Mouse (Mus musculus) layer of hippocampus, adult 18-20 months (tissue): ENCODE data around the gene Mrpl39. TPM values are rescaled to one million over a fixed set of nuclear protein-coding genes. Genes with fewer than 3 reads are reported as not detected.
A peak's percentile ranks its signal among the peaks of the same experiment; 100 is the strongest.

Experiments
- DNase-seq, 2 experiments: peaks; one replicate each; pipeline ENCODE4 v3.0.0; 2022; ENCODE audit warnings: low spot score in 2 of 2
- long read RNA-seq: library from polyadenylated mRNA; stranded (forward); transcript quantifications from one replicate; pipeline ENCODE4 v2.0.0, GENCODE M21; 2021
- total RNA-seq, 2 experiments: library from RNA; stranded (reverse); gene quantifications; 2 replicates each; pipeline ENCODE4 v1.2.3; 2021

Gene Mrpl39
- total RNA-seq: 10 to 100 TPM; 21.3 to 22.5 TPM
- long read RNA-seq, transcript Mrpl39-201 (10 exons, 2,294 nt): major isoform, 35 of 54 reads
- long read RNA-seq, partial matches to known transcripts: 12 of 54 reads
- long read RNA-seq, other reads (novel, unspliced or antisense): 7 of 54 reads

DNA sequence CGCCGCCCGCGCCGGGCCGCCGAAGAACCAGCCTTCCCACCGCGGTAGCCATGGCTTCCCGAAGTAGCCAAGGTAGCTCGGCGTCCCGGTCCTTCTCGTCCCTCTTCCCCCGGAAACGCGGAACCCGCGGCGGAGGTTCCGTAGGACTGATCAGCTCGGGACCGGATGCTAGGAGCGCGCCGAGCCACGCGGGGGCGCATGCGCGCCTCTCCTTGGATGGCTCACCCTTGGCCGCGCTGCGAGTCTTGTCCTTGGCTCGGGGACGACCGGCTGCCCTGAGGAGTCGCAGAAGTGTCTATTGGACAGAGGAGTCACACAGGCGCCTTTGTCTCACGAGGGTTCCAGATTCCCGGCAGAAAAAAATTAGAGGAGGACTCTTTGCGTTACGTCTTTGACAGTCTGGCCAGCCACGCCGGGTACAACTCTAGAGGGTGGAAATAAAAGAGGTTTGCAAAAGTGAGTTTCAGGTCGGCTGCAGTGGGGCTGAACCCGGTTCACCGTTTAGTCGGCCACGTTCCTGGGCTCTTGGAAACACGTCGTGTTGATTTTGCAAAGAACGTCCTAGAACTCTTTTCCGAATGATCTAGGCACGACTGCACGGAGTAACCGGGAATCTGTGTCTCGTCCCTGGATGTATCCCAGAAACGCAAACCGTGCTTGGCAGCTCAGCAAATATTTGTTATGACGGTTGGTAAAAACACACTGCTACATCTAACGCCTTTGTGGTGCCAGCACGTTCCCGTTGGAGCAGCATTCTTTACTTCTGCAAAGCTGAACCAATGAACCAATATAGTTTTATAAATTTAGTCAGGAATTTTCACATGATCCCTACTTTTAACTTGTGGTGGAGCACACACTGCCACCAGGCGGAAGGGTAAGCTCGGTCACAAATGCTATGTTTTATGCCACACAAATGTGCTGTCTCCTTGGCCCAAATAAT is at the start of gene Mrpl39:
Mrpl39 (minus strand) TSS at position 577 of the 940 bp plus-strand sequence.
- peak; percentile 94 to 98 for DNase-seq

DNA sequence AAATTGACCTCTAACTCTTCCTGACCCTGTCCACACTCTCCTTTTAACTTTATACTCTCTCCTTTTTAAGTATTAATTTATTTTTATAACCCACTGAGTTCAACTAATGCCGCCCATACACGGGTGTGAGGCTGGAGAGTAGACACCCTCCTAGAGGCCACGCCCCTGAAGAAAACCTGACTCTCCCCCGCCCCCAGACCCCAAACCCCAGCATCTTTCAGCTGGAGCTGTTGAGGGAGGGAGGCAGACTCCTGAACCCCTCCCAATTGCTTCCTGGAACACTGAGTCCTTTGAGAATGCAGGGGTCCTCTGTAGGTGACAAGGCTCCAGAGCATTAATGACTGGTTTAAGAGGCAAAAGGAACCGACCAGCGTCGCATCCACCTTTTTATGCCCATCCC is 49.4 kb upstream of the Mrpl39 start:
- no peak for DNase-seq

DNA sequence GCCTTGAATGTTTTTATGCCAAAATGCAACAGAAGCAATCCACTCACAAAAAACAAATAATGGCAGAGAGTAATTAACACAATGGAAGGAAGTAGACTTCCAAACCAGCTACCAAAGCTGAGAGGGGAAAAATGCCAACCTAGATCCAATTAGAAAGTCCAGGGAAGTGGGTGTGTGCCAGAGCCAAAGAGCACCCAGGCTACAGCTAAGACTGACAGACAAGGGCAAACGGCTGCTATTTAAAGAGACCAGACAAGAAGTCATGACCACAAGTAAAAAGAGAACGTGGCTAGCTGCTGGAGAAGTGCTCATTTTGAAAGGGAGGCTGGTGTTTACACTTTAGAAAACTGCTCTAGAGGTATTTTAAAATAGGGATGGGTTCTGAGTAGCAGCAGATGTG is 47.7 kb upstream of the Mrpl39 start:
- DNase-seq: no peak

DNA sequence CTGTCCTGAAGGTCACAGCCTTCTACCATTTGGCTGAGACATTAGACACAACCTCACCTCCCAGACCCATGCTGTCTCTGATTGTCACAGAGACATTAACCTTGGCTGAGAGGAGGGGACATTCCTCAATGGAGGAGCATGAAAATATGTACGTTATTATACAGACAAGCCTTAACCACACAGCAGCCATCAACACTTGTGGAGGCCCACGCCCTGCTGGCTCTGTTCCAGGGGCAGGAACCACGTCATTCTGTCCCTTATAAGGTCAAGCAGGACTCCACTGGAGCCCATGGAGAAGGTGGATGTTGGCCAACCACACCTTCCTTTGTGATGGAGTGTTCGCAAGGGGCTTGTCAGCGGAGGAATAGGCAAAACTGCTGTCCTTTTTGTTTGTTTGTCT is 44.2 kb upstream of the Mrpl39 start:
- DNase-seq: no peak

DNA sequence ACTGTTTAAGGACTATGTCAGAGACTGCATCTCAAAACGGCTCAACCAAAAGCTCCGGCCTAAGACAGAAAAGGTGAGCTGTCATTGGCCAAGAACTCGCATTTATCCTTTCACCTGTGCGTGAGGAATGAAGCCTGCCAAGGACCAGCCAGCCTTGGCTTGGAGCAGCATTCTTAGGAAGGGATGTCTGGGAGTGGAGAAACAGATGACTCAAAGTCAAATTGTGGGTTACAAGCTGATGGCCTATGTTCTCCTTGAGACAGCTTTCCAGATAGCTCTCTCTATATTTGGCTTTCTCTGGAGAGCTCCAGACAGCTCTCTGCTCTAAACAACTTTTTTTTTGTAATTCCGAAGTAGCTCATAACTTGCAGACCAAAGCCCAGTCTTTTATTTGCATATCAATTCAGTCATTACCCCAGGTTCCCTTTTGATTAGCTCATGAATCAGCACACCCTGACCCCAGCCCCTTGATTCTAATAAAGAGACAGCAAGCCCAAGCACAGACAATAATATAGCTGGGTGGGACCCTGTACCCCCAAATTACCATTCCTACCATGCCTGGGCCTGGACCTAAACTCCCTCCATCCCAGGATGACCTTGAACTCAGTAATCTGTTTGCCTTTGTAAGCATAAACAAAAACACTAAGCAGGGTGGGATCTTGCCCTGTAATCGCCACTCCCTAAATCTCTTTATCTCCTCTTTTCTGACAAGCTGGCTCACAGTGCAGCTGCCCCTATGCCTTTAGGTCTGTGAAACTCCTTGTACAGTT is 43.5 kb upstream of the Mrpl39 start:
- no peak for DNase-seq

DNA sequence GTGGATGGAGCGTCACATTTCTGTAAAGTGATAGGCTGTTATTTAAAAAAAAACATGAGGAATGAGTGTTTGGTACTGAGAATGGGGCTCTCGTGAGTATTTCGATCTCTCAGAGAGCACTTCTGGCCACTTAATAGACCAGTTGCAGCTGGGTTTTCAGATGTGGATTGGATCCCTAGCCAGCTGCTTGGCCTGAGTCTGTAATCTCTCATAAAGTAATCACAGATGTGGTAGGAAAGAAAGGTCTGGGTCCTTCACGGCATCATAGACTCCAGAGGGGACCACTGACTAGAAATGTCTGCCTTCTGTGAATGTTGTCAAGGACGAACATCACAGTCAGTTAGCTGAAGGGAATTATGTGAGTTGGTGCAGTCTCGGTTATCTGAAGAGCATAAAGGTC is 42.9 kb upstream of the Mrpl39 start:
- DNase-seq: no peak

DNA sequence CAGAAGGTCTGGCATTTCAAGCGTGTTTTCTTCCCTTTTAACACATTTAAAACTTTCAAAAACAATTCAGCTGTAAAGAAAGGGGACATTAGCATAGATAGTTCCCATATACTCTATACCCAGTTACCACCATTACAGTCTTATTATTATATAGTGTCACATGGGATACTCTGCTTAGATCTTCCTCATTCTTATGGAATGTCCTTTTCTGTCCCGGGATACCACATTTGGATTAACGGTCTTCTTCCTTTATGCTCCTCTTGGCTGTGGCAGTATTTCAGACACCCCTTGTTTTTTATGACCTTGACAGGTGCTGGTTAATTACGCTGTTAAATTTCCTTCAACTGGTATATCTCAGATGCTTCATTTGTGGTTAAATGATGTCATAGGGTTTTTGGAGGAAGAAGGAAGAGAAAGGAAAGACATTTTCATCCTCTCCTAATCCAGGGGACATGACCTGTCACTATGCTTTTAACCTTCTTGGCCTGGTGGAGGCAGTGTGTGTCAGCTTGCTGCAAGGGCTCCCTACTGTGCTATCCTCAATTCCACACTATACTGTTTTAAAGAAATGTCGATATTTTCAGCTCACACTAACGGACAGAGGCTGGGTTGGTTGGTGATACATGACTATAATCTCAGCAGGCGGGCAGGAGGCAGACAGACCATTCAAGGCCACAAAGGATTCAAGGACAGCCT is 40.7 kb upstream of the Mrpl39 start:
- DNase-seq: no peak

DNA sequence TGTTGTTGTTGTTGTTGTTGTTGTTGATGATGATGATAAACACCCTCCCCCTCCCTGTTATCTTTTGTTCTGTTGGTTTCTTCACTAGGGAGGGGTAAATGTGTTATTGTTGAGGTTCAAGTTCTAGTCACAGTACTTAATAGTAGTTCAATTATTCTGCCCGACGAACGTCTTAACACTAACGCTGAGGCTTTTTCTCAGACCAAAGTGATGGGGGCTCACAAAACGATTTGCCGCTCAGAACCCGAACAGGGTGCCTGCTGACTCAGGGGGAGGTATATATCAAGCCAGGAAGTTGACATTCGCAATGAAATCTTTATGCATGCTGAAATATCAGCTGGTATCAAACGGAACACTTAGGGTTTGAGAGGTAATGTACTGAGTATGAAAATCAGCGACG is 39.8 kb upstream of the Mrpl39 start:
- DNase-seq: no peak

DNA sequence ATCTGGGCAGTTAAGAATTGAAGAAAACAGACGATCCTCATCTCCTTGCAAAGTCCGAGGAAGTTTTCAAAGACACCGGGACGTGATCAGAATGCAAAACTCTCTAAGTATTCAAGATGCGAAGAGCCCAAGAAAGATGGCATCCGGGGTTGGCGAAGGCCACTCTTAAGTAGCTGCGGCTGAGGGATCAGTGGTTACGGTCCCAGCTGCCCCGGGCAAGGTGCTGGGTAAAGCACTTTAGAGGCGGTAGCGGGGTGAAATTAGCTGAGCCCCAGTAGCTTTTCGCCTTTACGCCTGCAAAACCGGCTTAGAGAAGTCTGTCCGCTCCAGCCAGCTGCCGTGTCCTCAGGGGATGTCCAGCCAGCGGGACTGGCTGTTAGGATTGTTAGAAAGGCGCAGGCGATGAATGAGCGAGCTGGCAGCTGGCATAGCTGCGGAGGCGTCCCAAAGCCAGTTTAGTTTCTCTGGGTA is 39.3 kb upstream of the Mrpl39 start:
- DNase-seq: peak; percentile 53 to 73

DNA sequence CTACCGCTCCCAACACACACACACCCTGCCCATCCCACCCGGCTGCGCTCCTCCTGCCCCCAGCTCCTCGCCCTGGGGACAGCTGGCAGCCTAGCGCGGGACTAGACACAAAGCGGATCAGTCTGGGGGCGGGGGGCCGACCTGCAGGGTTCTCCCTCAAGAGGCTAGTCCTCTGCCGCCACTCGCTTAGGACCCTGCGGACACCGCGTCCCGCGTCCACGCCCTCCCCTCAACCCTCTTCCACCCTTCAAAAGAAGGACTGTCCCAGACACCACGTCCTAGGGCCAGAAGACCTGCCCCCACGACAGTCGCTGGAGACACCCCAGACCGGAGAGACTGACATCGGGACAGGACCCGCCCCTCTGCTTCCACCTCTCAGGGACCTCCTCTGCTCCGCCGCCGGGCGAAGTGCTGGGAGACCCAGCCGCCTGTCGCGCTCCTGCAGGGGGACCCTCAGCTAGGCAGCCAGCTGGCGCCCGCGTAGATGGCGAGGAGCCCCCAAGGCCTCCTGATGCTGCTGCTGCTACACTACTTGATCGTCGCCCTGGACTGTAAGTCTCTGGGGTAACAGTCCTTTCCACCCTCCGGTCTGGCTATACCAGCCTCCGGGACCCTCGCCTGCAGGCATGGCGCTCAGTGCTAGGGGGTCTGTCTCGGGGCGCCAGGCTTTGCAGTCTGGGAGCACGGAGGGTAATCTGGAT is 38.6 kb upstream of the Mrpl39 start, which contains the start of gene Jam2:
Jam2 (plus strand) TSS at position 121 of the 701 bp plus-strand sequence.
- peak in 1 of 2 experiments; percentile 23 for DNase-seq

DNA sequence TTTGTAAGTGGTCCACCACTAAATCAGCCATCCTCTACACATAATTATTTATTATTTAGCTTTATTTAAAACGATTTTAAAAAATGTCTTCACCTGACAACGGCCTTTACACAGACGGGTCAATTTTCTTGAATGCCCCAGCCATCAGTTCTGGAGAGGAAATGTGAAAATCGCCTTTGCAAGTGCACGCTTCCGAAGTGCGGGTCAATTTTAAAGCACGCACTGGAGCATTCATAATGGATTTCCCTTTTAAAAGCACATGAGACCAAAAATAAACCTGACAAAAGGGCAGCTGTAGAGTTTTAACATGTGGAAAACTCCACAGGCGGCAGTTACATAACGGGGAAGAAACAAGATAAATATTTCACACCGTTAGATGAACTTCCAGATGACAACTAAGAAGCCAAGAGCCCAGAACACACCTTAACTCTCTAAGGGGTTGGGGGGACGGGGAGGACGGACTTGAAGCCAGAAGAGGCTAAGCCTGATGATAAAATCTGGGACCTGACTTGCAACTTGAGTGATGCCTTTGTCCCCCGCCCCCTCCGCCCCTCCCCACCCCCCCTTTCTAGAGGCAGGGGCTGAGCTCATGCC is 37.8 kb upstream of the Mrpl39 start:
- peak in 1 of 2 experiments; percentile 6 for DNase-seq

DNA sequence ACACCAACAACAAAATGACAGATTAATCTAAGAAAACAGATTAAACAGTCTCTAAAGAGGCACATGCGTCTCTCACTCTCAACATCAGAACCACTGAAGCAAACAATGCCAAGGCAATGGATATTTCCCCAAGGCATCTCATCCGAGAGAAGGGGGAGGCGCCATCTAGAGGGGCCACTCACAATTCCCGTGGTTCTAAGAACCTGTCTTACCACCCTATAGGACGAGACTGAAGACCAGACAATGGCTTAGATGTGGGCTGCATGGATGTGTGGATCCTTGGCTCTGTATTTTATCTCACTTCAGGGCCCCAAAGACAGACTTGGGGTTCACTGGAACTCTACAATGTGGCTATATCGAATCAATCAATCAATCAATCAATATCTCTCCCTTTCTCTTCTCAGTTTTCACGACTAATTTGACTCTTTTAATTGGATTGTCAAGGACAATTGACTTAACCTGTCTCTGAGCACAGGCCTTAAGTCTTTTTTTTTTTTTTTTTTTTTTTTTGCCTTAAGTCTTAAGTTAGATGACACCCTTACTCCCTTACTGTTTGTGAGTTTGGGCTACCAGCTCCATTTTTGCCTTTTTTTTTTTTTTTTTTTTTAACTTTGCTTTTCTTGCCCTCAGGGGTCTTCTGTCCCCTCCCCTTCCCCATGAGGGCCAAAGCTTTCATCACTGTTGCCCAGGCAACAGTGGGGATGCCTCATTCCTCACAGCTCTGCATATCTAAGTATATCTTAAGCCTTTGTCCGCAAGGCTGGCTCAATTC is 37.1 kb upstream of the Mrpl39 start:
- DNase-seq: no peak

DNA sequence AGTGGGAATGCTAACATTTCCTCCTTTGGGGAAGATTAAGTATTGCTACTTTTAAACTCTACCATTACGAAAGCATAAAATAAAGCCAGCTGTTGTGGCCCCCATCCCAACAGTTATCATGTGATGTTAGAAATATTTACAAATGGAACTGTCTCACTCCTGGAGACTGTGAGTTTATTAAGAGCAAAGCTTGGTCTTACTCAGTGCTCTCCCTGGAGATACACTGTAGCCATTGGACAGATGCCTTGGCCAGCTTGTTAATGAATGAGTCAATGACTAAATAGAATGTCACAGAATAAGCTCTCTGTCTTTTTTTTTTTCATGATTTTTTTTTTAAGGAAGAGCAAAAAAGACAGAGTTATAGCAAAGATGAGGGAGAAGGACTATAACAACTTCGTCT is 35.9 kb upstream of the Mrpl39 start:
- no peak for DNase-seq

DNA sequence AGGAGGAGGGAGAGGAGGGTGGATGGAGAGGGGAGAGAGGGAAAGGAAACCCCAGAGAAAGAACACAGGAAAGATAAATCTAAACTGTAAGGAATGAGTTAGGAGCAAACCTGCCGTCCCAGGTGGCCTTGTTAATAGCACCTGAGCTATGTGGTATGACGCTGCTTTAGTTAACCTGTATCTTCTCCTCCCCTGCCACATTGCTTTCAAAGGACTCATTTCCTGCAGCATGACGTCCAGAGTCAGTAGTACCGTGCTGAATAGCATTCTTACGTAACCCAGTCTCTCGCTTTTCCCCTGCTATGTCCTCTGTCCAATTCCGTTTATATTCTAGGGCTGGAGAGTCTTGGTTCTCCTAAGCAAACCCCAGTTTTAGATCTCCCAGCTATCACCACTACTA is 35.3 kb upstream of the Mrpl39 start:
- DNase-seq: no peak

DNA sequence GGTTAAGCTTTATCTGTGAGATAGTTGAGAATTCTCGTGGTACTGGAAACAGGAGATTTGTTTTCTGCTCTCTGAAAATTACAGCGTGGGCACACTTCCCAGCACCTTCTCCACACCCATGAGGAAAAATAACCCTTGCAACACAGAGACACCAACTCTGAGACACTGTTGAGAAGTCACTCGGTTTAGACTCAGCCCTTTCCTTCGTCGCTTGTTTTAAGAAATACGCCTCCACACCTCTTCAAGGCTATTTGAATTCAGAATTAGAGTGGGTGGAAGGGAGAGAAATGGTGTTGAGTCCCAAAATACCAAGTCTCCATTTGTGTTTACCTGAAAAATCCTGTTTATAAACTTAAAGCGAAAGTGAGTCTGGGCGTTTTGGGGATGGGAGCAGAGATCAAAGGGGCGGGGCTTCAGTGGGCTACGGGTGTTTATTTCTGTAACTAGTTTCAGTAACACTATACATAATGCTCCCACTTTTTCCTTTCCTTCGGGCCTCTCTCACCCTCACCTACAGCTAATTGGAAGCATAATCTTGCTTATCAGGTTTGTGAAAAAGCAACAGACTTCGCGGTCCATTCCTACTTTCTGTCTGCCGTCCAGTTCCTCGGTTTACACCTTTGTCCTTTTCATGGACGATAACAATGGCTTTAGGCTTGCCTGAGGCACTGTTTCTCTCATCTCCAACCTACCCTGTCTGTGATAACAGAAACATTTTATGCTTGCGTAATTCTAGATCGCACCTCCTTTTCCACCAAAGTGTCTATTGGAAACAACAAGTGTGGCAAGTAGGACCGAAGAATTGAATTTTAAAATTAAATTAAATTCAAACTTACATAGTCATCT is 34.3 kb upstream of the Mrpl39 start:
- no peak for DNase-seq

DNA sequence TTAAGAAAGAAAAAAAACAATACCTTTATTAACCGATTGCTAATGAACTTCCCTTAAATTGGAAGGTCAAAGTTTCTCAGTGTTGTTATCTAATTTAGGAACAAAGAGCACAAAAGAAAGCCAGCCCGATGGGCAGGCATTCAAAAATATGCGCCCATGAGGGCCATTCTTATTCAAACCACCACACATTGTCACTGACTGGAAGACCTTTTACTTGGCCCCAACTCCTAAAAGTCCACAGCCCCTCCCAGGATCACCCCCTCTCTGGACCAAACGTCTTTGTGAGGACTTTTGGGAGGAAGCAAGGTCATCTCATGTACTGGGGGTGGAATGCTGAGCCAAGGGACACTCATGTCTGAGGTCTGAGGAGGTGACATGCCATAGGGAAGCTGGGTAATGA is 33.6 kb upstream of the Mrpl39 start:
- DNase-seq: no peak

DNA sequence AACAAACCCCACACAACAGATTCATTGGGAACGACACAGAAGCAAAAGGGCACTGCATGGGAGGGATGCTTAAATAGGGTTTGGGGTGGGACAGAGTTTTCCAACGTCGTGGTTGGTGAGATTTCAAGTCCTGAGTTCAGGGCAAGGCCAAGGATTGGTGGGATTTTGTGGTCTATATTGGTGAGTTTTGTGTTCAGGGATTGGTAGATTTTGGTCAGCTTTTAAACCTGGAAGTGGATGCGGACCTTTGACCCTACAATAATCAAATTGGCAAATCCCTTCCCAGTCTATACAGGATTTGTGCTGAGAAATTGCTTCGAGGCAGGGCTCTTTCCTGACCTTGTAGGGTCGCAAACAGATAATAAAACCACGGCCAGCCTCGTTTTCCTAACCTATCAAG is 32.4 kb upstream of the Mrpl39 start:
- no peak for DNase-seq

DNA sequence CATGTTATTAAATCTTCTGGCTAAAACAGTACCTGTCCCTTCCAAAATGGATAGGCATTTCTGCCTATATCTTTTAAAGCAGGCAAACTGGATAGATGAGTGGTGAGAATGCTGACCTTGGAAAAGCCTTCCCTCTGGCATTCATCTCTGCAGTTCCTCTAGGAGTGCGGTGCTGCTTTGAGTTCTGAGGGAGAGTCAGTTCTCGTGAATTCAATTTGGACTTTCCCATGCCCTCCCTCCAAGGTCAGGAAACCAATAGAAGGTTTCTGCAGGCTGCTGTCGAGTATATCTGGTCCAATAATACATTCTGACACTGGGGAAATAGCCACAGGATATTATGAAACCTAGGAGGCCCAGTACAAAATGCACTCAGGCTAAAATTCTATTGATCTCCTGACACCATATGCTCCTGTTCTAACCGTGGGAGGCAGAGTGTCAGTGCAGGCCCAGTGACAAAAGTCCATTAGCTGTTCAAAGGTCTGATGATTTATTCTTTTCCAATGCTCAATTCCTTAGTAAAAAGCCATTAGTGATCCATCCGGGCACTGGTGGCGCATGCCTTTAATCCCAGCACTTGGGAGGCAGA is 10.3 kb upstream of the Mrpl39 start:
- no peak for DNase-seq
